Mouse (Mus musculus) MEL (cell line): Measurements from ENCODE around the gene Mroh2a. TPM values are rescaled to one million over a fixed set of nuclear protein-coding genes. Genes with fewer than 3 reads are reported as not detected.

Experiments used
- DNase-seq: peaks from one replicate; pipeline ENCODE4 v3.0.0; 2011; ENCODE audit warnings: low read depth, low spot score
- H3K27ac ChIP-seq: 2 replicates; pipeline ENCODE4 v1.5.1; 2012; ENCODE audit warnings: low read depth, mild to moderate bottlenecking, control low read depth, low read length, moderate library complexity; ENCODE audit not compliant: control insufficient read depth
- H3K27me3 ChIP-seq, 2 experiments: fragments of 150-350 bp in 1 of 2; sonication (generic) in 1 of 2; 2 replicates each; pipeline ENCODE4 v1.6.1; 2012; ENCODE audit warnings: low read length in 2 of 2, mild to moderate bottlenecking in 2 of 2, improper control_type of control experiment in 1 of 2, moderate library complexity in 1 of 2; ENCODE audit not compliant: insufficient read depth in 2 of 2, control insufficient read depth in 1 of 2
- H3K36me3 ChIP-seq, 2 experiments: 2 replicates each; pipeline ENCODE4 v1.6.1; 2012 to 2014; ENCODE audit warnings: low read length in 2 of 2, improper control_type of control experiment in 1 of 2, inconsistent platforms in 1 of 2, mild to moderate bottlenecking in 1 of 2; ENCODE audit not compliant: insufficient read depth in 2 of 2, control insufficient read depth in 1 of 2
- H3K4me1 ChIP-seq, 2 experiments: fragments of 150-350 bp in 1 of 2; sonication (generic) in 1 of 2; 2 replicates each; pipeline ENCODE4 v1.6.1; 2012; ENCODE audit warnings: low read length in 2 of 2, improper control_type of control experiment in 1 of 2, mild to moderate bottlenecking in 1 of 2; ENCODE audit not compliant: insufficient read depth in 2 of 2, control insufficient read depth in 1 of 2
- H3K4me3 ChIP-seq, 2 experiments: fragments of 150-350 bp in 1 of 2; sonication (generic) in 1 of 2; 2 replicates each; pipeline ENCODE4 v1.5.1; 2012; ENCODE audit warnings: low read depth in 2 of 2, low read length in 2 of 2, mild to moderate bottlenecking in 2 of 2, moderate library complexity in 2 of 2, control low read depth in 1 of 2, improper control_type of control experiment in 1 of 2; ENCODE audit not compliant: control insufficient read depth in 1 of 2, insufficient read depth in 1 of 2
- H3K79me2 ChIP-seq: 2 replicates; pipeline ENCODE4 v1.6.1; 2012; ENCODE audit warnings: mild to moderate bottlenecking, low read length, moderate library complexity; ENCODE audit not compliant: control insufficient read depth, poor library complexity, insufficient read depth
- H3K9ac ChIP-seq: 2 replicates; pipeline ENCODE4 v1.6.1; 2012; ENCODE audit warnings: low read depth, mild to moderate bottlenecking, control low read depth, low read length, moderate library complexity; ENCODE audit not compliant: control insufficient read depth, poor library complexity, severe bottlenecking
- H3K9me3 ChIP-seq: fragments of 150-350 bp; sonication (generic); replicated peaks from 2 replicates; pipeline ENCODE4 v1.6.1; 2012; ENCODE audit warnings: mild to moderate bottlenecking, low read length, improper control_type of control experiment, moderate library complexity; ENCODE audit not compliant: insufficient read depth
- BHLHE40 ChIP-seq: IDR thresholded peaks from 2 replicates; pipeline ENCODE4 v1.6.1; 2012; ENCODE audit warnings: low read depth, mild to moderate bottlenecking, inconsistent platforms, low read length, improper control_type of control experiment, borderline replicate concordance
- CHD1 ChIP-seq: IDR thresholded peaks from 2 replicates; pipeline ENCODE4 v1.6.1; 2012; ENCODE audit warnings: low read depth, mild to moderate bottlenecking, inconsistent platforms, low read length, improper control_type of control experiment
- CHD2 ChIP-seq: IDR thresholded peaks from 2 replicates; pipeline ENCODE4 v1.6.1; 2011; ENCODE audit warnings: low read length, improper control_type of control experiment
- ELF1 ChIP-seq: IDR thresholded peaks from 2 replicates; pipeline ENCODE4 v1.6.1; 2014; ENCODE audit warnings: low read depth, mild to moderate bottlenecking, inconsistent platforms, low read length, improper control_type of control experiment, moderate library complexity
- EP300 ChIP-seq, 2 experiments: IDR thresholded peaks; 2 replicates each; pipeline ENCODE4 v1.6.1; 2011; ENCODE audit warnings: improper control_type of control experiment in 2 of 2, low read length in 2 of 2, low read depth in 1 of 2, mild to moderate bottlenecking in 1 of 2
- ETS1 ChIP-seq: IDR thresholded peaks from 2 replicates; pipeline ENCODE4 v1.6.1; 2012; ENCODE audit warnings: low read depth, mild to moderate bottlenecking, inconsistent platforms, low read length, improper control_type of control experiment, moderate library complexity
- GABPA ChIP-seq: IDR thresholded peaks from 2 replicates; pipeline ENCODE4 v1.6.1; 2012; ENCODE audit warnings: low read depth, mild to moderate bottlenecking, inconsistent platforms, low read length, improper control_type of control experiment, moderate library complexity
- JUND ChIP-seq: IDR thresholded peaks from 2 replicates; pipeline ENCODE4 v1.6.1; 2011; ENCODE audit warnings: low read depth, mild to moderate bottlenecking, improper control_type of control experiment, low read length
- MAFK ChIP-seq: IDR thresholded peaks from 2 replicates; pipeline ENCODE4 v1.6.1; 2011; ENCODE audit warnings: low read depth, mild to moderate bottlenecking, low read length, improper control_type of control experiment, borderline replicate concordance
- MAX ChIP-seq: IDR thresholded peaks from 2 replicates; pipeline ENCODE4 v1.6.1; 2011; ENCODE audit warnings: low read length, improper control_type of control experiment
- MAZ ChIP-seq: IDR thresholded peaks from 2 replicates; pipeline ENCODE4 v1.6.1; 2012; ENCODE audit warnings: low read depth, mild to moderate bottlenecking, inconsistent platforms, low read length, improper control_type of control experiment
- MEF2A ChIP-seq: IDR thresholded peaks from 2 replicates; pipeline ENCODE4 v1.6.1; 2014; ENCODE audit warnings: low read depth, mild to moderate bottlenecking, inconsistent platforms, low read length, improper control_type of control experiment; ENCODE audit not compliant: poor library complexity, insufficient replicate concordance, severe bottlenecking; ENCODE audit errors: extremely low read depth
- MXI1 ChIP-seq: IDR thresholded peaks from 2 replicates; pipeline ENCODE4 v1.6.1; 2011; ENCODE audit warnings: mild to moderate bottlenecking, low read depth, low read length, improper control_type of control experiment
- MYB ChIP-seq: IDR thresholded peaks from 2 replicates; pipeline ENCODE4 v1.6.1; 2011; ENCODE audit warnings: mild to moderate bottlenecking, low read depth, low read length, improper control_type of control experiment
- MYC ChIP-seq: IDR thresholded peaks from 2 replicates; pipeline ENCODE4 v1.6.1; 2011; ENCODE audit warnings: low read depth, mild to moderate bottlenecking, low read length, improper control_type of control experiment, moderate library complexity
- NELFE ChIP-seq: IDR thresholded peaks from 2 replicates; pipeline ENCODE4 v1.6.1; 2011; ENCODE audit warnings: low read depth, low read length, improper control_type of control experiment
- NRF1 ChIP-seq: IDR thresholded peaks from 2 replicates; pipeline ENCODE4 v1.6.1; 2014; ENCODE audit warnings: low read depth, mild to moderate bottlenecking, inconsistent platforms, low read length, improper control_type of control experiment, moderate library complexity; ENCODE audit not compliant: poor library complexity, insufficient read depth, severe bottlenecking
- POLR2A ChIP-seq, 2 experiments: IDR thresholded peaks; 2 replicates each; pipeline ENCODE4 v1.6.1; 2011 to 2012; ENCODE audit warnings: low read length in 2 of 2, mild to moderate bottlenecking in 2 of 2, control low read depth in 1 of 2, improper control_type of control experiment in 1 of 2, low read depth in 1 of 2, moderate library complexity in 1 of 2; ENCODE audit not compliant: control insufficient read depth in 1 of 2, insufficient read depth in 1 of 2, poor library complexity in 1 of 2
- POLR2AphosphoS5 ChIP-seq: IDR thresholded peaks from 2 replicates; pipeline ENCODE4 v1.6.1; 2012; ENCODE audit warnings: low read depth, borderline replicate concordance, mild to moderate bottlenecking, inconsistent platforms, low read length, moderate library complexity, mixed read lengths
- RAD21 ChIP-seq: IDR thresholded peaks from 2 replicates; pipeline ENCODE4 v1.6.1; 2011; ENCODE audit warnings: mild to moderate bottlenecking, low read depth, low read length, improper control_type of control experiment
- RCOR1 ChIP-seq: IDR thresholded peaks from 2 replicates; pipeline ENCODE4 v1.6.1; 2012; ENCODE audit warnings: low read depth, mild to moderate bottlenecking, inconsistent platforms, low read length, improper control_type of control experiment
- SIN3A ChIP-seq: IDR thresholded peaks from 2 replicates; pipeline ENCODE4 v1.6.1; 2012; ENCODE audit warnings: low read length, improper control_type of control experiment, inconsistent platforms
- SMC3 ChIP-seq: IDR thresholded peaks from 2 replicates; pipeline ENCODE4 v1.6.1; 2011; ENCODE audit warnings: low read depth, low read length, improper control_type of control experiment
- TAL1 ChIP-seq: IDR thresholded peaks from 2 replicates; pipeline ENCODE4 v1.6.1; 2012; ENCODE audit warnings: mild to moderate bottlenecking, inconsistent platforms, low read length, moderate library complexity, mixed read lengths
- UBTF ChIP-seq: IDR thresholded peaks from 2 replicates; pipeline ENCODE4 v1.6.1; 2012; ENCODE audit warnings: low read depth, mild to moderate bottlenecking, inconsistent platforms, low read length, improper control_type of control experiment, moderate library complexity, borderline replicate concordance; ENCODE audit not compliant: insufficient read depth
- USF2 ChIP-seq, 2 experiments: IDR thresholded peaks; 2 replicates each; pipeline ENCODE4 v1.6.1; 2011 to 2012; ENCODE audit warnings: improper control_type of control experiment in 2 of 2, low read length in 2 of 2, borderline replicate concordance in 1 of 2, inconsistent platforms in 1 of 2, low read depth in 1 of 2, mild to moderate bottlenecking in 1 of 2; ENCODE audit not compliant: insufficient read depth in 1 of 2
- ZC3H11A ChIP-seq: IDR thresholded peaks from 2 replicates; pipeline ENCODE4 v1.6.1; 2012; ENCODE audit warnings: low read depth, mild to moderate bottlenecking, inconsistent platforms, low read length, improper control_type of control experiment
- ZMIZ1 ChIP-seq: IDR thresholded peaks from 2 replicates; pipeline ENCODE4 v1.6.1; 2012; ENCODE audit warnings: low read depth, mild to moderate bottlenecking, inconsistent platforms, low read length, improper control_type of control experiment, moderate library complexity
- ZNF384 ChIP-seq: IDR thresholded peaks from 2 replicates; pipeline ENCODE4 v1.6.1; 2012; ENCODE audit warnings: low read depth, mild to moderate bottlenecking, inconsistent platforms, low read length, improper control_type of control experiment
- polyA plus RNA-seq, 2 experiments: library from polyadenylated mRNA; stranded (reverse) in 1 of 2; unstranded in 1 of 2; fragments of >175 nt in 1 of 2; fragments of >200 nt in 1 of 2; gene quantifications; 2 replicates each; pipeline versions ENCODE4 v1.2.1 to v1.2.4; 2012; ENCODE audit warnings: low replicate concordance in 2 of 2, low read depth in 1 of 2; ENCODE audit not compliant: insufficient read length in 2 of 2, insufficient read depth in 1 of 2, missing spikeins in 1 of 2
- total RNA-seq: library from RNA; depleted of rRNA; stranded (reverse); fragments of 300-350 nt; gene quantifications from 2 replicates; pipeline ENCODE4 v1.2.3, GENCODE M21; 2012

The Mroh2a gene
- total and polyA plus RNA-seq, 3 experiments: 0.27 to 2.5 TPM; not detected in 1

DNA sequence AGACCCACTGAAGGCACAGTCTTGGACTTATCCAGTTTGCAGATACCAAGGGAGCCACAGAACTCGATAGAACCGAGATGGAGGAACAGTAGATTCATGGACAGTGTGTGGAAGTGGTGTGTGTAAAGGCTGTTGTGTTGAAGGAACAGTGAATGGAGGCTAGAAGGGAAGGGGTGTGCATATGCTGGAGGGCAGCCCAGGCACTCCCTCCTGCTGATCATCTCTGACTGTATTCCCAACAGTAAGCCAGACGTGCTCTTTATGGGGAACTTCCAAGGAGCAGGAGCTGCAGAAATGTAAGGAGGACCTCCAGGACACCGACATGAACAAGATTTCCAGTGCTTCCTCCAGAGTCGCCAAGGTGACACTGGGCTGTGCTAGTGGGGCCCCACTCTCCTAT lies 23.2 kb downstream of the Mroh2a start:
- H3K9ac ChIP-seq: no peak overlapping the region
- no peaks in the 10 kb centered on the region for H3K79me2 ChIP-seq
- no peak overlapping the region for H3K27ac ChIP-seq
- H3K9me3 ChIP-seq: no peaks in the 10 kb centered on the region
- no peak overlapping the region for H3K4me3 ChIP-seq
- H3K36me3 ChIP-seq: no peaks in the 10 kb centered on the region
- 0 out of 4 replicates have a peak, but pooled peaks cover 0 to 3% of the 10 kb centered on the region in 2 experiments for H3K4me1 ChIP-seq
- TF ChIP-seq MYC (no peak), RAD21 (no peak), NRF1 (no peak), GABPA (no peak), MXI1 (no peak), UBTF (no peak), POLR2A (IDR thresholded peaks at IDR 0.05; ENCODE audit: control insufficient read depth in 1 of 2, insufficient read depth in 1 of 2, low read depth in 1 of 2, low read length in 2 of 2, poor library complexity in 1 of 2) (no peak), NELFE (no peak), ELF1 (no peak), MEF2A (no peak), JUND (no peak), BHLHE40 (no peak), CHD1 (no peak), MAX (no peak), MAFK (no peak), RCOR1 (no peak), POLR2AphosphoS5 (no peak)
- DNase-seq: no peak
- H3K27me3 ChIP-seq: no peaks in the 10 kb centered on the region

DNA sequence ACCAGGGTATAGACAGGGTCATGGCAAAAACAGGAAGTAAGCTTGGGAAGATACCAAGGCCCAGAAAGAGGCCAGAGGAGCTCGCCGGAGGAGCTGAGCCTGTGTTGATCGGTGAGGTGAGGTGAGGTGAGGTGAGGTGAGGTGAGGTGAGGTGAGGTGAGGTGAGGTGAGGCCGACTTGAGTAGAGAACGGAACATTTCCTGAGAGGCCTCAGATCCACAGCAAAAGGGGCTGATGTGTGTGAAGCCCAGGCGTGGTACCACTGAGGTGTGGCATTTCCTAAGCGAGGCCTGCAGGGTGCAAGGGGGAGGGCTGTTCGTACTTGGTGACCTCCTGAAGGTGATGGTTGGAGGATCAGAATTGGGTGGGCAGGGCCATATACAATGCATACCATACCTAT lies 26.3 kb downstream of the Mroh2a start:
- no peak for TF ChIP-seq MAFK
- no peak for TF ChIP-seq ZNF384
- no peak for TF ChIP-seq JUND
- TF ChIP-seq MAX: no peak
- TF ChIP-seq ETS1: no peak
- TF ChIP-seq USF2 (IDR thresholded peaks at IDR 0.05; ENCODE audit: borderline replicate concordance in 1 of 2, insufficient read depth in 1 of 2, low read depth in 1 of 2, low read length in 2 of 2): no peak
- no peak for TF ChIP-seq MYB
- TF ChIP-seq SMC3: no peak
- TF ChIP-seq MAZ: no peak
- no peak for TF ChIP-seq SIN3A
- TF ChIP-seq NRF1: no peak
- no peak for TF ChIP-seq MYC
- TF ChIP-seq GABPA: no peak
- no peak for TF ChIP-seq ZC3H11A
- TF ChIP-seq UBTF: no peak
- TF ChIP-seq TAL1: no peak
- TF ChIP-seq MXI1: no peak
- no peak for TF ChIP-seq ZMIZ1
- TF ChIP-seq CHD2: no peak
- no peak for TF ChIP-seq EP300 (IDR thresholded peaks at IDR 0.05; ENCODE audit: low read depth in 1 of 2, low read length in 2 of 2)
- no peaks in the 10 kb centered on the region for H3K9me3 ChIP-seq

More for the DNA sequence above, 26.3 kb downstream of the Mroh2a start:
- H3K27me3 ChIP-seq: no peaks in the 10 kb centered on the region
- DNase-seq: no peak
- H3K4me1 ChIP-seq: 0 out of 4 replicates have a peak, but pooled peaks cover 0 to 3% of the 10 kb centered on the region in 2 experiments
- no peak overlapping the region for H3K27ac ChIP-seq
- no peak overlapping the region for H3K4me3 ChIP-seq
- no peaks in the 10 kb centered on the region for H3K36me3 ChIP-seq
- no peaks in the 10 kb centered on the region for H3K79me2 ChIP-seq
- no peak overlapping the region for H3K9ac ChIP-seq
